Mouse (Mus musculus) spleen, adult 18-20 months (tissue): ENCODE results near the gene Srd5a3.
"Not testable (repeated sequence)": the region's sequence is repeated elsewhere in the genome, so short reads cannot be mapped to it uniquely, and the experiment has no call there.

Source experiments
- DNase-seq, 2 experiments: peaks; one replicate each; pipeline ENCODE4 v3.0.0; 2022; ENCODE audit warnings: mixed read lengths in 2 of 2

Gene Srd5a3

DNA sequence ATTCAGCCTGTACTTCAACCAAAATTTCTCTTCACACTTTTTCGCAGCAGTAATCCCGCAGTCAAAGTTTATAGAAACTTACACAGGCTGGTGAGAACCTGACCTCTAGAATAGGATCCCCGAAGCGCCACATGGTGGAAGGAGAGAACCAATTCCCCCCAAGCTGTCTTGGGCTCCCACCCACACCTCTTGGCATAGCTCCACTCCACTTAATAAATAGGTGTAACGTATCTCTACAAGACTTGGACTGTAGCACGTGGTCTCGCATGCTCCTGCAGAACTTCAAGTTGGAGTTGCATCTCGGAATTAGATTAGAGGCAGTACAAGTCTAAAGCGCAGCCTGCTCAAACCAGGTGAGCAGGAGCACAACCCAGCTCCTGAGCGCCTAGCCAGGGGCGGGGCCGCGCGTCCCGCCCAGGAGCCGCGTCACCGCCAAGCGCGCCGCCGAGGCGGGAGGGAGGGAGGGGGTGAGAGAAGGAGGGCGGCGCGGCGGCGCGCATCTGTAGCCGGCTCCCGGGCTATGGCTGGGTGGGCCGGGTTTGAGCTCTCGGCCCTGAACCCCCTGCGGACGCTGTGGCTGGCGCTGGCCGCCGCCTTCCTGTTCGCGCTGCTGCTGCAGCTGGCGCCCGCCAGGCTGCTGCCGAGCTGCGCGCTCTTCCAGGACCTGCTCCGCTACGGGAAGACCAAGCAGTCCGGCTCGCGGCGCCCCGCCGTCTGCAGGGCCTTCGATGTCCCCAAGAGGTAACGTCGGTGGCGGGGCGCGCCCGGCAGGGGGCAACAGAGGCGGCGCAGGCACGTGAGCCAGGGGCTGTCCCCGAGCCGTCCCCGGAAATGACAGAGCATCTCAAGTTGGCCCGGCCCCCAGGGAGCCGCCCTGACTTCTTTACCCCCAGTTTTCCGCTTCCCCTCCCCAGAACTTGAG, at the start of gene Srd5a3:
TSS of gene Srd5a3 (plus strand) at position 464 of the 922 bp plus-strand sequence.
- DNase-seq, result peak; percentile 97 to 98

DNA sequence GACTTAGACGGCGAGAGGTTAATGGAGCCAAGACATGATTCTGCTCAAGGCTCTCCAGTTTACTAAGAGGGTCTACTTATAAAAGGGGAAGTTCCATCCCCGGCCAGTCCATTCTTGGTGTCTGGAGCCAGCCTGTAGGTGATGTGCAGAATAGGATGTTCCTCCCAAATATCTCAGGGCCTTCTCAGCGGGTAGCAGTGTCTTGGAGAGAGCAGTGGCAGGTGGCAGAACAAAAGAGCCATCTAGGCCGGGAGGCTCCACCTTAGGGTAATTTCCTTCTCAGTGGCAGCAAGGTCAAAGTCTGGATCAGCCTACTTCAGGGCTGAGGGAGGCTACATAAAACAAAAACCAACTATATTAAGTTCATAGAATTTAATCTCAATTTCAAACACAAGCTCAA, 36.3 kb upstream of the Srd5a3 start:
- not testable (repeated sequence) for DNase-seq

DNA sequence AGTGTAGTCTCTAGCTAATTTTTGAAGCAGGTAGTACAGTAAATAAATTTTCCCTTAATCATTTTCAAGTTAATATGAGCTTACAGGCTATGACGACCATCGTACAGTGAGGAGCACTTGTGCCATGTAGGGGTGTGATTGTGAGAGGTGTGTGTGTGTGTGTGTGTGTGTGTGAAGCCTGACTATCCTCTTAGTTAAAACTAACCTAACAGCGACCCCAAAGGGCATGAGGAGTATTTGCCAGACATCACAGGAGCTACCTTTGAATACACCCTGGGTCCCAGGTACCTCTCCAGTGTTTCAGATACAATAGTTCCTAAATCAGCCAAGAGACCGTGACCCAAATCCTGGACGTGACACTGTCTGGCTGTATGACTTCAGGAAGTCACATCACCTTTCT, 32.8 kb upstream of the Srd5a3 start:
- no peak for DNase-seq

DNA sequence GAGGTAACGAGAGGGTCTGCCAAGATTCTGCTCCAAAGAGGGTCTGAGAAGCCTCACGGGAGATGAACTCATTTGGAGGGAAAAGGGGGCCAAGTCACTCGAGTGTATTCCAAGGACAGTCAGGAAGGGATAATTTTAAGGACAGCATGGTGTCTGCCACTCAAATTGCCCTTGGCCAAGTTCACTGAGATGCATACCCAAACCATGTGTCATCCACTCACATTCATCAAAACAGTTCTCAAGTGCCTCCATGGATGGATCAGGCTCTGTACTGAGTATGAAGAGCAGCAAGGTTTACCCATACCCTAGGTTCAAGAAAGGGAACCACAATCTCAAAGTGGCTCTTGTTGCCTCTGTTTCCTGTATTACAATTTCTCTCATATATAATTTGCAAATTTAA, 31.6 kb upstream of the Srd5a3 start:
- DNase-seq, result no peak

DNA sequence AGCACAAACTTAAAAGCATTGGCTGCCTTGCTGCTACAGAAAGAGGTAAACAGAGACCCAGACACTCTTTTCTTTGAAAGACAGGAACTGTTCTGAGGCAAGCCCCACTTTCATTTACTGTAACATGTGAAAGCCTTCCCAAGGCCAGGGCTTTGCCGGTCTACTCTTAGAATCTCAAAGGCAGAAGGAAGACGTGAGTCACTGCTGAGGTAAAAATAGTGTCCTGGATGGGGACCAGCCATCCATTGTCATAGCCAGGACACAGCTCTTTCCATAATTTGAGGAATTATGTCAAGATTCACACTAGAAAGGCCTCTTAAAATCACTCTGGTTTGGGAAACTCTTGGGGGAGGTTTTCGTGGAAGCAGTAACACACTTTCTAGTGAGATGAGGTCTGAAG, 28.9 kb upstream of the Srd5a3 start:
- no peak for DNase-seq

DNA sequence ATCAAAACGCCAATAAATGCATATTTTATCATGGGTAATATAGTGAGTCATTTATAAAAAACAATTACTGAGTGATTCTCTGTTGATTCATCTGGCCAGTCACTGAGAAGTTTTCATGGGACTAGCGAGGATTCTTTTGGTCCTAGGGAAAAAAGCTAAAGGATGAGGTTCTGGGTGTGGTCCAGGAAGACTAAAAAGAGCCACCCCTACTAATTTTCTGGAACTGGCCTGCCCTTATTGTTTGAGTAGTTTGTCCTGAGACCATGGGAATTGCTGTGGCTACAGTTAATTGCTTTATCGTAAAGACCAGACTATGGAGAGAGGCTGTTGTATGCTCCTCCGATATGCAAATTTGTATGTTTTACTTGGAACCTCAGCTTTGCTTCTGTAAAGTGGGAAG, 28.1 kb upstream of the Srd5a3 start:
- DNase-seq, result no peak

DNA sequence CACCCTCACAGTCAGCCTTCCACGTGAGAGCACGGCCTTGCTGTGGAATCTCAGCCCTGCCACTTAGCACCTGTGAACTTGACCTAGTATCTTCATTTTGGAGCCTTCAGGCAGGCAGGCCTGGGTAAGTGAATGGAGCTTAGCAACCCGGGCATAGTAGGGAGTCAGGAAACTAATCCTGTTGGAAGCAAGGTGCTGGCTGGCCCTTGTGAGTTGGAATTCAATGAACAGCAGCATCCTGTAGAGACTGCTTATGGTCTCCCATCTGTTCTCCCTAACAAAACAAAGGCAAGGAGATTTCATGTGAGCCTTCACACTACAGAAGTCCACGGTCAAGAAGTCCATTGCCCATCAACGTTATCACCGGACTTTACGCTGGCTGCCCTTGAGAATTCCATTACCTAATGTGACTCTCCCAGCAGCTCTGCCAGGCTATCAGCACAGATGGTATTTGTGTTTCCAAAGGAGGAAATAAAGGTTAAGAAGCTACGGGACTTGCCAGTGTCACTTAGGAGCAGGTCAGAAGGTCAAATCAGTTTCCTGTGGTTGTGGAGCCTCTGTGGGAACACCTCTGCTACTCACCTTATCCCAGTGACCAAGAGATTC, 24.5 kb upstream of the Srd5a3 start:
- DNase-seq, result no peak

DNA sequence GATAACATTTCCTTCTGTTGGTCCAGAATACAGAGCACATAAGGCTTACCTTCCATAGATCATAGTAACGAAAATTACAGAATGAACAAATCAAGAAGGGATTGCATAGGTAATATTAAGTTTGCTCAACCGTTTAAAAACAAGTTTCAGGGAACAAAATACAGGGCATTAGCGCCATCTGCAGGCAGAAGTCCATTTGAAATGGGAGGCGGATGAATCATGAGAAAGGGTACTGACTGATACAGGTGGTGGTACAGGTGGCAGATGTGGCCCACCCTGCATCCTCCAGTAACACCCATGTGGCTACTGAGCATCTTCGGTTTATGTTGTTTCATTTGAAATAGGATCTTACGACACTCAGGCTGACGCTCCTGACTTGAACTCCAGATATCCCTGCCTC, 21.6 kb upstream of the Srd5a3 start:
- DNase-seq, result peak in 1 of 2 experiments; percentile 61

DNA sequence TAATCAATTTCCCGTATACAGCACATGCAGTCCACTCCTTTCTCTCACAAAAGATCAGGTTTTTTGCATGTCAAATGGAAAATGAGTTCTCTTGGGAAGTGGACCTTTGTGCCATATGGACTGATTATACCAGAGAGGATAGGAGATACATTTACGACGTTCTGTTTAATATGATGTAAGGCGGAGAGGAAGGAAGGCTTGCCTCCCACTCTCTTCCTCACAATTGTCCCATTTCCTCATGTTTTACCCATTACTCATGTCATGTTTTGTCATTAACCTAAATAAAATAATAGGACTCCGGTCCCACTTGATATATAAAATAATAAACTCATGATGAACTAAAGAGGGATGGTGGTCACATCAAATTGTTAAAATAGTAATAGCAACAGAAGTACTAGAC, 19.4 kb upstream of the Srd5a3 start:
- DNase-seq, result no peak

DNA sequence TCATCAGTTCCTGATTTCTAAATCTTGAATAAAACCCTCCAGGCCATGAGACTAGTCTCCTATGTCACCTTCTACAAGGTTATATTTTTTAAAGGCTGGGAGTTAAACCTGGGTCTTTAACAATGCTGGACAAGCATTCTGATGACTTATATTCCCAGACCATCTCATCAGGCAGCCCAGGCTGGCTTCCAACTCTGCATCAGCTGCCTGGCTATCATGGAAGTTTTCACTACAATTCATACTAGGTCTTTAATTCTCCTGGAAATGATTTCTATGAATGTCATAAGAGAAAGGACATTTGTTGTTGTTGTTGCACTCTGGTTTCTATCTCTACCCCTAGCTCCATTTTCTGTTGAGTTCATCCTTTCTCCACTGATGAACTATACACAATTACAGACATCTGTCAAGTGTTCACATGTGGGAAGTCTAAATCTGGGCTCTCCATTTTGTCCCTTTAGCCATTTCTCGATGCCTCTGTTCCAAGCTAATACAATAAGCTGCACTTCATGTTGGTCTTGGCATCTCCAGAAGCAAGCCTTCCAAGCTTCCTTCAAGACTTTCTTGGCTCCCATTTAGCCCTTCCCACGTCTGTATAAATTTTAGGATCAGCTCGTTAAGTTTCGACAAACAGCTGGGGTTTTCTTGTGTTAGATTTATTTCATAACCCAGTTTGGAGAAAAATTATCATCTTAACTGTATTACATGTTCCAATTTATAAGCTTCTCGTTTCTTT, 12.3 kb upstream of the Srd5a3 start:
- no peak for DNase-seq

DNA sequence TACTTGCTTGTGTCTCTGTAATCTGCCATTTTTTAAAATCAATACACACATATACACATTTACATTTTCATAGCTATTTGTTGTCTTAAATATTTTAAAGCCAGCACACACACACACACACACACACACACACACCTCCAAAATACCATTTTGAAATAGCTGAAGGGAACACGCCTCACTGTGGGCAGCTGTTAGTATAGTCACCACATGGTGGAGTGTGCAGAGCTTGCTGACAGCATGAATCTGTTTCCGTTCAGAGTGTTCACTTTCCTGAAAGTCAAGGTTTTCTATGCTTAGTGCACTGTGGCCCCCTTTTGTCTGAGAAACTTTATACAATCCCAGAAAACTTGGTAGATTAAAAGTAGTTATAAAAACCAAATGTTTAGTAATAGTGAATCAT, 9.8 kb upstream of the Srd5a3 start:
- no peak for DNase-seq

DNA sequence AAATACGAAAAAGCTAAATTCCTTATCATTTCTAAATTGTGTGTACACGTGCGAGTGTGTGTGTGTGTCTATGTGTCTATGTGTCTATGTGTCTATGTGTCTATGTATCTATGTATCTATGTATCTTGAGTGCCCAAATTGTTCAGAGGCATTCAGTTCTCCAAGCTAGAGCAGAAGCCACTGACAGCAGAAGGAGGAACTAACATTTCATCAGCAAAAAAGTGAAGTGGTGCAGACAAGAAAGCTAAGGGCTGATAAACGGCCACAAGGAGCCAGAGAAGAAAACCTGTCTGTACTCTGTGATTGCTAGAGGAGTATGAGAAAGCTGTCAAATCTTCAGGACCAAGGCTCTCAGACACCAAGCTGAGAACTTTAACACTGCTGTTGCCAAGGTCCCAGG, 8.1 kb upstream of the Srd5a3 start:
- no peak for DNase-seq

DNA sequence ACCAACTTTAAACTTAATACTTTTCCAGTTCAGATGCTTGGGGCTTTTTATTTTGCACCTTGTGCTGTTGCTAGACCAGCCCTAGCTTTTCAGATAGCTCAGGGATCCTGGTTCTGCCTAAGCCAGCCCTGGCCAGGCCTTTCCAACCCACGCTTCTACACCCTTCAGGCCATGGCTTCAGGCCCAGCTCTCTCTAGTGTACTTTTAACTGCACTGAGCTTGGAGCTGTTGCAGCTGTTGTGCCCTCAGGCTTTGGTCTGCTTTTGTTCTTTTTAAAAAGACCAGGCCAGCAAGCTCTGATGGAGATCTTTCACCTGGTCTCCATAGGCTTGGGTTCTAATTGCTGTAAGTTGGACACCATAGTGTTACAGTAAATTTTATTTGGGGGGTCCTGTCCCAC, 4.4 kb upstream of the Srd5a3 start:
- DNase-seq, result no peak

DNA sequence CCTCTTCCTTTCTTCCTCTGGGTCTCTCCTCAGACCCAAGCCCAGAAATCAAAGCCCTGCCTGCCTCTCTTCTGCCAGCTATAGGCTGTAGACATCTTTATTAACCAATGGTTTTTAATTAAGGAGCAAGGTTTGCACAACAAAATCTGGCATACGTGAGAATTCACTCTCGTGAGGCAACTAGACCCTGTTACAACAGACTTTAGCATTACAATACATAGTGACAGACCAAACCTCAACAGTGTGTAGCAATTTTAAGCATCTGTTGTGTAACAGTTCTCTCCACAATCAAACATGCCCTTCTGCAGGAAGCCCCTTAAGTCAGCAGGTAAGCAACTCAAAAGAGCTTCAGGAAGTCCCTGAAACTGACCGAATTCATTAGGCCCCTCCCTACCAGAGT, 3.8 kb upstream of the Srd5a3 start:
- DNase-seq, result no peak

DNA sequence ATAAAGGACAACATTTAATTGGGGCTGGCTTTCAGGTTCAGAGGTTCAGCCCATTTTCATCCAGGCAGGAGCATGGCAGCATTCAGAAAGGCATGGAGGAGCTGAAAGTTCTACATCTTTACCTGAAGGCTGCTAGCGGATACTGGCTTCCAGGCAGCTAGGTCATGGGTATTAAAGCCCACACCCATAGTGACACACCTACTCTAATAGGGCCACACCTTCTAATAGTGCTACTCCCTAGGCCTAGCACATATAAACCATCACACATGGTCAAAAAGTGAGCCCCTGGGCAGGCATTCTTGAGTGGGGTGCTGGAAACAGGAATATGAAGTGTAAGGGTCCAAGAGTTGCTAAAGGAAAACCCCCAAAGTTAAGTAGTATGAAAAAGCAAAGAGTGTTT, 2.5 kb upstream of the Srd5a3 start:
- DNase-seq, result no peak

DNA sequence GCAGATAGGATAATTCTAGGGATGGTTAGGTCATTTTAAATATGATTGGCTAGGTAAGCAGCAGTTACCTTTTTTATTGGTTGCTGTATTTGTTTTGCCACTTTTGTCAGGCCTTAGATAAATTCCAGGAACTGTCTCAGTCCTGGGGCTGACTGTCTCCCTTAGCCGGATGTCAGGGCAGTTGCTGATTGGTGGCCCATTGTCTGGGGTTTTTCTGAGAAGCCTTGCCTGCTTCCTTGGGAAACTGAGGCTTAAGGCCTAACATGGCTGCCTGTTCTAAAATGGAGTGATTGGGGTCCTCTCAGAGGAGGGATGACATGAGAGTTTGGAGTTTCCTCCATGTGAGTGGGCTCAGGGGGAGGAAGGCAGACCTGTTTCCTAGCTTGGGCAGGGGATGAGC, 2.0 kb upstream of the Srd5a3 start:
- DNase-seq, result no peak

DNA sequence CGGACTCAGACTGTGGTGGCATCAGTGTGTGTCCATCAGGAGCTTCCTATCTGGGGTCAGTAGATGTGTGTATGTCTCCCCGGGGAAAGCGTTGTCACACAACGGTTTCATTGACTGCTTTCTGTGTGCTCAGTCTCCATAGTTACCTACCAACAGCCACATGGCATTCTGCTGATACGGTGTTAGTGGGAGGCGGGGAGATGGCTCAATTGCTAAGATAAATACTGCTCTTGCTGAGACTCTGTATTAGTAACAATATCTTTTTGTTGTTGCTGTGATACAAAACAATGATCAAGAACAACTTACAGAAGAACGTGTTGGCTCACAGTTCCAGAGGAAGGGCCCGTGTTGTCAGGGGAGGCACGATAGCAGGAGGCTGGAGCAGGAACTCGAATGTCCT, 1.6 kb upstream of the Srd5a3 start:
- DNase-seq, result no peak

DNA sequence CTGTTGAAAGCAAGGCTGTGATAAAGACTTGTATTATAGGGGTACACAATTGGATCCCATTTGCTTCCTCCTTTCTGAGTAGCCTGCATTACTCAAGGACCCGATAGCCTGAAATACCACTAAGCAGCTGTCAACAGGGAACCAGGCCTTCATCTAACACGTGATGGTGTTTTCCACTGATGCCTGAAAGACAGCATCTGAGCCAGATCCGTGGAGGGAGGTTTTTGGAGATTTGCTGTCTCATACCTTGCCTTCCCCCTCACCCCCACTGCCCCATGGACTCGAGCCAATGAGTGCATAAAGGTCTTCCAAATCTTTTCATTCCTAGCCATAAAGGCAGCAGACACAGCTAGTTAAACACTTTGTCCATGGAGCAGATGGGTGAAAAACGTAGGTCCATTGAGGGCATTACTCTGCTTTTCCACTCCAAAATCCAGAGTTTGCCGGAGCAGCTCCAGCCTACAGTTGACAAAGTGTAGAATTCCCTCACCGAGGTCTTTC, 850 bp upstream of the Srd5a3 start:
- DNase-seq, result no peak

DNA sequence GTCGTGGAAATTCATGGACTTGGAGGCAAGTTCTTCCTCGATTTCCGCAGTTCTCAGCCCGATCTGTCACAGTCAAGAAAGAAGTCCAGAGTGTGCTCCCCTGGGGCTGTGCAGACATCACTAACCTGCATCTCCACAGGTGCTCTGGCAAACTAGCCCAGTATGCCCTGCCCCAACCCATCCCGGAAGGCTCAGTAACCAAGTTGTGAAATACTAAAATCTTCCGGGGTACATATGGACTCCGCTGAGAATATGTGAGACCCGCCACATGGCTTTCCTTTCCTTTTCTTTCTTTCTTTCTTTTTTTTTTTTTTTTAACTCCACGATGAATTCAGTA, 627 bp downstream of the Srd5a3 start:
- no peak for DNase-seq

DNA sequence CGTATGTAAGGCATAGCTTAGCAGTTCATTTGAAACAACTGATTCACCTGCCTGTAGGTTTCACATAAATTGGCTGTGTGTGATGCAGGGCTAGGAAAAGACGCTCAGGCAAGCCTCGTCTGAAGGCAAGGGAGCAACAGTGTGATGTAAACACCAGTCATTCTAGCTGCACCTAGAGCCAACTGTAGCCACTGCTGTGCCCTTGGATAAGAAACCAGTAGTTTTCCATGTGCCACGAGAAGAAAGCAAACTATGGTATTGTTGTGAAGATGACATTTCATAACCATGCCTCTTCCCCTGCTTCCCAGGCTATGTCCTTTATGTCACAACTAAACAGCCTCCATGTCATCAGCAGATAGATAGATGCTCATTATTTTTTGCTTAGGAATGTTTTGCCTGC, 3.3 kb downstream of the Srd5a3 start:
- DNase-seq, result no peak

DNA sequence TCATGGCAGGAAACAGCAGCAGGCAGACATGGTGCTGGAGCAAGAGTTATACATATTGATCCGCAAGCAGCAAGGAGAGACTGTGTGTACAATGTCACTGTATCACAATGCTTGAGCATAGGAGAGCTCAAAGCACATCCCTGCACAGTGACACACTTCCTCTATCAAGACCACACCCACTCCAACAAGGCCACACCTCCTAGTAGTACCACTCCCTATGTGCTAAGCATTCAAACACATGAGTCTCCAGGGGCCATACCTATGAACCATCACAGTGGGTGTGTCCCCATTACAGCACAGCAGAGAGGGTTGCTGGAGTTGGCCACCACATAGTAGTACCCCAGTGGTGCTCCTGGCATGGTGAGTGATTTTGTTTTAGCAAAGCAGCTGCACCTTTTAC, 6.3 kb downstream of the Srd5a3 start:
- DNase-seq, result no peak

DNA sequence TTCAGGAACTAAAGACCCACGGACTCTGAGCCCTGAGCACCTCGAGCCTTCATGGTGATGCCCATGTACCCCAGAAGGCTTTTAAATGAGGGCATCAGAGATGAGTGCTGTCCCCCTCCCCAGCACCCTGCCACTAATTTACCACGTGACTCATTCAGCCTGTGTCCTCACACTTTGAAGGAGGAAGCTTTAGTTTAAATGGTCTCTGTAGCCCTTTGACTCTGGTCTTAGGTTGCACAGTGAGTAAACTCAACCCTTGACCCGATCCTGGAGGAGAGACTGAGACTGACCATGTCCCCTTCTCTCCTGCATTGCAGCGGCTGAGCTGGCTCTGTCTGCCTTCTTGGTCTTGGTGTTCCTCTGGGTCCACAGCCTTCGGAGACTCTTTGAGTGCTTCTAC, 9.4 kb downstream of the Srd5a3 start:
- no peak for DNase-seq

DNA sequence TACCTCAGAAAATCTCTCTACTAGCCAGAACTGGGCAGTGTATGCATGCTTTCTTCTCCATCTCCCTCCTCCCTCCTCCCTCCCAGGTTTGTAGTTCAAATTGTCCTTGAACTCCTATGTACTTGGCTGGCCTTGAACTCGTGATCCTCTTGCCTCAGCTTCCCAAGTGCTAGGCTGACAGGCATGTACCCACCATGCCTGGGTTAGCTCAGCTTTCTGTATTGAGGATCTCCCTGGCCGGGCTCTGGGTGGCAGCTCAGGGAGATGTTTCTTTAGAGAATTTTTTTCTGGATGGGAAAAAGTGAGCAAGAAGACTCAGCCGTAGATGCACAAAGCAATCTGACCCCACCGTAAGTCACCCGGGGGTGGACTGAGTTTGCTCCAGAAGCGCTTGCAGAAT, 12.9 kb downstream of the Srd5a3 start:
- DNase-seq, result no peak

DNA sequence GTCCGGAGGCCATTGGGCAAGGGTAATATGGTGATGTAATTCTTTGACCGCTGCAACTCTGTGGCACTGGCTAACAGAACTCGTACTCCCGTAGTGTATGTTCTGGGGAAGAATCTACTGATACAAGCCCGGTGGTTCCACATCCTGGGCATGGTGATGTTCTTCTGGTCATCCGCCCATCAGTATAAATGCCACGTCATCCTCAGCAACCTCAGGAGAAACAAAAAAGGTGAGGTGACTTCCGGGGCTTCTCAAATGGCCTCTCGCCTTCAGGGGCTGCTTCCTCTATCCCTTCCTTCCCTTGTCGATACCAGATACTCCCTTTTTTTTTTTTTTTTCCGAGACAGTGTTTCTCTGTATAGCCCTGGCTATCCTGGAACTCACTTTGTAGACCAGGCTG, 13.4 kb downstream of the Srd5a3 start:
- no peak for DNase-seq
